Mouse (Mus musculus) myocyte (in vitro differentiated cells): ENCODE measurements at regions not wholly inside any gene's neighbourhood (a gene's known extent, or its start where the extent isn't known, plus 50 kb on each side); places are given as distances from the start of the nearest gene placed in this dataset.

Experiments
- H3K27me3 ChIP-seq: one replicate; pipeline ENCODE4 v1.6.1; 2011; ENCODE audit not compliant: control insufficient read depth, insufficient read depth, insufficient read length
- H3K36me3 ChIP-seq: one replicate; pipeline ENCODE4 v1.6.1; 2011; ENCODE audit not compliant: control insufficient read depth, insufficient read depth
- H3K4me2 ChIP-seq: one replicate; pipeline ENCODE4 v1.6.1; 2011; ENCODE audit warnings: low read depth, control low read depth
- H3K4me3 ChIP-seq: one replicate; pipeline ENCODE4 v1.5.1; 2011; ENCODE audit warnings: mild to moderate bottlenecking, control low read depth, moderate library complexity
- H3K79me2 ChIP-seq: one replicate; pipeline ENCODE4 v1.6.1; 2011; ENCODE audit not compliant: control insufficient read depth, insufficient read depth
- H3ac ChIP-seq: one replicate; pipeline ENCODE4 v1.6.1; 2011; ENCODE audit not compliant: control insufficient read depth, insufficient read length
- CEBPB ChIP-seq: IDR thresholded peaks from 2 replicates; pipeline ENCODE4 v1.6.1; 2011; ENCODE audit warnings: mild to moderate bottlenecking, moderate library complexity; ENCODE audit not compliant: poor library complexity, insufficient read depth, severe bottlenecking
- E2F4 ChIP-seq: IDR thresholded peaks from one replicate; pipeline ENCODE4 v1.6.1; 2011; ENCODE audit warnings: mild to moderate bottlenecking, control low read depth, moderate library complexity; ENCODE audit not compliant: insufficient read depth
- MAX ChIP-seq: IDR thresholded peaks from one replicate; pipeline ENCODE4 v1.6.1; 2011; ENCODE audit warnings: low read depth, mild to moderate bottlenecking, control low read depth
- MYOD1 ChIP-seq, 3 experiments: IDR thresholded peaks; one replicate each; pipeline ENCODE4 v1.6.1; 2011; ENCODE audit warnings: control low read depth in 2 of 3, low read depth in 2 of 3, mild to moderate bottlenecking in 2 of 3, moderate library complexity in 1 of 3; ENCODE audit not compliant: insufficient read length in 2 of 3, control insufficient read depth in 1 of 3
- MYOG ChIP-seq, 3 experiments: IDR thresholded peaks; one replicate each; pipeline ENCODE4 v1.6.1; 2011; ENCODE audit warnings: control low read depth in 2 of 3, low read depth in 2 of 3, mild to moderate bottlenecking in 2 of 3; ENCODE audit not compliant: insufficient read length in 2 of 3, control insufficient read depth in 1 of 3, insufficient read depth in 1 of 3
- POLR2A ChIP-seq: IDR thresholded peaks from one replicate; pipeline ENCODE4 v1.6.1; 2011; ENCODE audit warnings: low read depth, mild to moderate bottlenecking, control low read depth, moderate library complexity; ENCODE audit not compliant: insufficient read length
- POLR2AphosphoS2 ChIP-seq: IDR thresholded peaks from one replicate; pipeline ENCODE4 v1.6.1; 2011; ENCODE audit warnings: low read depth, control low read depth; ENCODE audit not compliant: insufficient read length
- REST ChIP-seq: IDR thresholded peaks from one replicate; pipeline ENCODE4 v1.6.1; 2011; ENCODE audit warnings: mild to moderate bottlenecking, control low read depth, moderate library complexity; ENCODE audit not compliant: insufficient read depth, insufficient read length
- SRF ChIP-seq: IDR thresholded peaks from one replicate; pipeline ENCODE4 v1.6.1; 2011; ENCODE audit warnings: low read depth; ENCODE audit not compliant: control insufficient read depth, insufficient read length
- TCF12 ChIP-seq: IDR thresholded peaks from one replicate; pipeline ENCODE4 v1.6.1; 2011; ENCODE audit warnings: mild to moderate bottlenecking, control low read depth; ENCODE audit not compliant: poor library complexity, insufficient read depth, severe bottlenecking
- TCF3 ChIP-seq: IDR thresholded peaks from one replicate; pipeline ENCODE4 v1.6.1; 2011; ENCODE audit warnings: low read depth, control low read depth; ENCODE audit not compliant: insufficient read length
- USF1 ChIP-seq: IDR thresholded peaks from one replicate; pipeline ENCODE4 v1.6.1; 2011; ENCODE audit warnings: low read depth, mild to moderate bottlenecking, control low read depth, moderate library complexity

GRCm38 (mm10) chr1:137800752-137801151 is 374.8 kb downstream of the Ptprc start:
- Histone ChIP-seq H3ac (no peak overlapping the region), H3K36me3 (no peaks in the 10 kb centered on the region), H3K4me3 (no peak overlapping the region), H3K4me2 (no peak overlapping the region), H3K27me3 (no peaks in the 10 kb centered on the region), H3K79me2 (no peaks in the 10 kb centered on the region)
- TF ChIP-seq CEBPB: no peak
- TF ChIP-seq TCF3: no peak
- no peak for TF ChIP-seq SRF
- no peak for TF ChIP-seq POLR2AphosphoS2
- TF ChIP-seq POLR2A: no peak
- TF ChIP-seq MYOG (IDR thresholded peaks at IDR 0.05; ENCODE audit: control insufficient read depth in 1 of 3, insufficient read depth in 1 of 3, insufficient read length in 2 of 3, low read depth in 2 of 3): no peak
- no peak for TF ChIP-seq REST
- TF ChIP-seq MAX: no peak
- no peak for TF ChIP-seq USF1
- TF ChIP-seq MYOD1 (IDR thresholded peaks at IDR 0.05; ENCODE audit: control insufficient read depth in 1 of 3, insufficient read length in 2 of 3, low read depth in 2 of 3): no peak
- no peak for TF ChIP-seq E2F4
- TF ChIP-seq TCF12: no peak

GRCm38 (mm10) chr1:137788789-137789188 is 386.7 kb downstream of the Ptprc start:
- H3ac ChIP-seq: no peak overlapping the region
- no peak overlapping the region for H3K4me2 ChIP-seq
- no peaks in the 10 kb centered on the region for H3K27me3 ChIP-seq
- no peak for TF ChIP-seq USF1
- TF ChIP-seq TCF12: no peak
- no peak for TF ChIP-seq TCF3
- TF ChIP-seq POLR2A: no peak
- TF ChIP-seq POLR2AphosphoS2: no peak
- no peak for TF ChIP-seq MYOG (IDR thresholded peaks at IDR 0.05; ENCODE audit: control insufficient read depth in 1 of 3, insufficient read depth in 1 of 3, insufficient read length in 2 of 3, low read depth in 2 of 3)
- no peak for TF ChIP-seq MAX
- TF ChIP-seq REST: no peak
- no peak for TF ChIP-seq E2F4
- H3K4me3 ChIP-seq: no peak overlapping the region
- H3K36me3 ChIP-seq: no peaks in the 10 kb centered on the region
- no peaks in the 10 kb centered on the region for H3K79me2 ChIP-seq

GRCm38 (mm10) chr1:137786653-137787052 is 388.9 kb downstream of the Ptprc start:
- TF ChIP-seq SRF (no peak), MAX (no peak), TCF3 (no peak), TCF12 (no peak), POLR2A (no peak), USF1 (no peak), E2F4 (no peak), REST (no peak), MYOG (IDR thresholded peaks at IDR 0.05; ENCODE audit: control insufficient read depth in 1 of 3, insufficient read depth in 1 of 3, insufficient read length in 2 of 3, low read depth in 2 of 3) (no peak), POLR2AphosphoS2 (no peak)
- H3K4me3 ChIP-seq: no peak overlapping the region
- no peaks in the 10 kb centered on the region for H3K36me3 ChIP-seq
- H3K79me2 ChIP-seq: no peaks in the 10 kb centered on the region
- no peak overlapping the region for H3ac ChIP-seq
- no peak overlapping the region for H3K4me2 ChIP-seq
- no peaks in the 10 kb centered on the region for H3K27me3 ChIP-seq

- H3K4me2 ChIP-seq: no peak overlapping the region
- H3K27me3 ChIP-seq: no peaks in the 10 kb centered on the region
- no peaks in the 10 kb centered on the region for H3K79me2 ChIP-seq
- no peaks in the 10 kb centered on the region for H3K36me3 ChIP-seq
- TF ChIP-seq MYOG (IDR thresholded peaks at IDR 0.05; ENCODE audit: control insufficient read depth in 1 of 3, insufficient read depth in 1 of 3, insufficient read length in 2 of 3, low read depth in 2 of 3): no peak
- no peak for TF ChIP-seq E2F4
- no peak for TF ChIP-seq CEBPB
- no peak for TF ChIP-seq POLR2AphosphoS2
- TF ChIP-seq POLR2A: no peak
- TF ChIP-seq TCF12: no peak
- no peak for TF ChIP-seq MYOD1 (IDR thresholded peaks at IDR 0.05; ENCODE audit: control insufficient read depth in 1 of 3, insufficient read length in 2 of 3, low read depth in 2 of 3)
- TF ChIP-seq MAX: no peak
- no peak overlapping the region for H3K4me3 ChIP-seq
- H3ac ChIP-seq: no peak overlapping the region
Observed at GRCm38 (mm10) chr1:137774586-137774985, 400.9 kb downstream of the Ptprc start.

GRCm38 (mm10) chr1:137760797-137761196 is 414.7 kb downstream of the Ptprc start:
- H3K36me3 ChIP-seq: no peaks in the 10 kb centered on the region
- no peak for TF ChIP-seq MYOD1 (IDR thresholded peaks at IDR 0.05; ENCODE audit: control insufficient read depth in 1 of 3, insufficient read length in 2 of 3, low read depth in 2 of 3)
- TF ChIP-seq MAX: no peak
- no peak for TF ChIP-seq SRF
- peak; percentile 57 for TF ChIP-seq USF1
- TF ChIP-seq MYOG (IDR thresholded peaks at IDR 0.05; ENCODE audit: control insufficient read depth in 1 of 3, insufficient read depth in 1 of 3, insufficient read length in 2 of 3, low read depth in 2 of 3): no peak
- TF ChIP-seq E2F4: no peak
- TF ChIP-seq POLR2A: no peak
- TF ChIP-seq REST: no peak
- H3K4me2 ChIP-seq: peak overlapping the region; percentile 20
- H3K4me3 ChIP-seq: no peak overlapping the region
- no peak overlapping the region for H3ac ChIP-seq
- H3K79me2 ChIP-seq: no peaks in the 10 kb centered on the region
- H3K27me3 ChIP-seq: no peaks in the 10 kb centered on the region
